Mouse (Mus musculus) limb, embryonic 15.5 days (tissue): ENCODE measurements at regions not wholly inside any gene's neighbourhood (a gene's known extent, or its start where the extent isn't known, plus 50 kb on each side); places are given as distances from the start of the nearest gene placed in this dataset.

Experiments
- ATAC-seq: fragments of 200-750 bp; cut with Nextera tagmentation; 2 replicates; pipeline ENCODE4 v1.8.0; 2017; ENCODE audit warnings: low read depth, moderate TSS enrichment; ENCODE audit not compliant: insufficient number of reproducible peaks, low FRiP score, low TSS enrichment
- H3K27ac ChIP-seq: fragments of 300-500 bp; sonication (generic); 2 replicates; pipeline ENCODE4 v1.5.1; 2015; ENCODE audit warnings: moderate library complexity, mild to moderate bottlenecking, inconsistent platforms
- H3K27me3 ChIP-seq: fragments of 300-500 bp; sonication (generic); 2 replicates; pipeline ENCODE4 v1.6.1; 2015; ENCODE audit warnings: inconsistent platforms
- H3K36me3 ChIP-seq: fragments of 300-500 bp; sonication (generic); 2 replicates; pipeline ENCODE4 v1.6.1; 2015; ENCODE audit warnings: inconsistent platforms
- H3K4me1 ChIP-seq: fragments of 300-500 bp; sonication (generic); 2 replicates; pipeline ENCODE4 v1.6.1; 2015; ENCODE audit warnings: inconsistent platforms
- H3K4me2 ChIP-seq: fragments of 300-500 bp; sonication (generic); 2 replicates; pipeline ENCODE4 v1.6.1; 2015; ENCODE audit warnings: mild to moderate bottlenecking, inconsistent platforms
- H3K4me3 ChIP-seq: fragments of 300-500 bp; sonication (generic); 2 replicates; pipeline ENCODE4 v1.5.1; 2015; ENCODE audit warnings: mild to moderate bottlenecking, inconsistent platforms
- H3K9ac ChIP-seq: fragments of 300-500 bp; sonication (generic); 2 replicates; pipeline ENCODE4 v1.6.1; 2015; ENCODE audit warnings: inconsistent platforms
- H3K9me3 ChIP-seq: fragments of 300-500 bp; sonication (generic); 2 replicates; pipeline ENCODE4 v1.6.1; 2016; ENCODE audit warnings: inconsistent platforms
- WGBS: fragments of 180-500 bp; shearing (Covaris S2); methylation state at CpG from one replicate; pipeline ENCODE4 v1.1.7; 2015; 5-methylcytosine and 5-hydroxymethylcytosine counted together

DNA sequence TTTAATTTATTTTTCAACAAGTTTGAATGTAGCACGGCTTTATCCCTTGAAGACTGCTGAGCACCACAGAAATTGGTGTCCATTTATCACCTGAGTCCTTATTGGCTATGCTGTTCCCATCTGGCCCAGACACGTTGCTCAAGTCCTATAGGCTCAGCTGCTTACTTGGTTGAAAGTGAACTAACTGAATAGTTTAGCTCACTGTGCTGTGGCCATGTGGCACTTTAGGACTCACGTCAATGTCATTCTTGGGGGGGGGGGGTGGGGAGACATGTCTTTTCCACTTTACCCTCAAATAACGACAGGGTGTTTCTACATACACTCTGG lies 263.1 kb downstream of the Trib2 start:
- Histone ChIP-seq H3K27ac (no peak overlapping the region), H3K9me3 (no peaks in the 10 kb centered on the region), H3K9ac (no peak overlapping the region), H3K36me3 (no peaks in the 10 kb centered on the region), H3K4me1 (peaks cover 7% of the 10 kb centered on the region), H3K27me3 (no peaks in the 10 kb centered on the region), H3K4me2 (no peak overlapping the region), H3K4me3 (no peak overlapping the region)
- WGBS = 58% methylated on average over 4 of the region's 4 CpGs
- no peak for ATAC-seq

DNA sequence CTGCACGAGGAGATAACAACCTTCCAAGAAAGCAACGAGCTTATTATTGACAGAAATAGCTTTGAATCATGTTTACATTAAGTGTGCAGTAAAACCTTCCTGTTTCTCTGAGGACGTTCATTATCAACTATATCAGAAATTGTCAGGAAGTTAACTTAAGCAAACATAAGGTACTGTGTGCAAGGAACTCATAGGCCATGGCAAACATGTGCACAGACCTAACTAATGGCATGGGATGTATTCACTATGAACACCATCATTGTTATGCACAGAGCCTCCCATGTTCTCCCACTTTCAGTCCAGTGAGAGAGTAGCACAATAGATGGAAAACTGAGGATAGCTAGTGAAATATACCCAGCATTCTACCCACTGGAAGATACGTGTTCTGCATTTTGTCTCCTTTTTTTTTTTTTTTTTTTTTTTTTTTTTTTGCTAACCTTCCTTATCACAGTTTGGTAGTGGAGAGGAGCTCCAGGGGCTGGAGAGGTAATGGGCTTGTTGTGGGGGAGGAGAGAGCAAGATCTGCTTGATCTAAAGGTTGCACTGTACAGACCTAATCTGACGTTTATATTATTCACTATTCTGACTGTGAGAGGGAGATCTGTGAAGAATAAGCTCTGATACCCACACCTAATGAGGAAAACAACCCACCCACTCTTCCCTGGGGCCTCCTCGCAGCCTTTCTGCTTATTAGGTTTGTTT lies 263.6 kb downstream of the Trib2 start:
- 69% methylated on average over 6 of the region's 6 CpGs for WGBS
- peaks cover 7% of the 10 kb centered on the region for H3K4me1 ChIP-seq
- no peaks in the 10 kb centered on the region for H3K9me3 ChIP-seq
- H3K27me3 ChIP-seq = no peaks in the 10 kb centered on the region
- no peak overlapping the region for H3K9ac ChIP-seq
- H3K4me3 ChIP-seq = no peak overlapping the region
- no peak overlapping the region for H3K27ac ChIP-seq
- no peaks in the 10 kb centered on the region for H3K36me3 ChIP-seq
- no peak for ATAC-seq
- no peak overlapping the region for H3K4me2 ChIP-seq

DNA sequence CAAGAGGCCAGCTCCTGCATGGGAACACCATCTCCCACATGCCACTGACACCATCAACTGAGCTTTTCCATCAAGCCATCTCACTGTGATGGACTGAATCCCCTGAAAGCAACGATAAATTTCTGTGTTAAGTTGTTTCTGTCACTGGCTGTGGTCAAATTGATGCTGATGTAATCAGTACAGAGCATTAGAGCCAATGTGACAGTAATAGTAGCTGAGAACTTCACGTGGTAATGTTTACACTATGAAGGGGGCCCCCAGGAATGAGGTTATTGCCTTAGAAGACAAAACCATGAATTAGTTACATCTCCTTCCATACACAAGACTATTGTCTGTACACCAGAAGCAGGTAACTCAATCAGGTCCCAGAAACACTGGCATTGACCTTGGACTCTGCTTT lies 264.5 kb downstream of the Trib2 start:
- WGBS = 67% methylated on average over 2 of the region's 2 CpGs
- Histone ChIP-seq H3K4me3 (no peak overlapping the region), H3K4me1 (peaks cover 7% of the 10 kb centered on the region), H3K9me3 (no peaks in the 10 kb centered on the region), H3K27ac (no peak overlapping the region), H3K27me3 (no peaks in the 10 kb centered on the region), H3K4me2 (no peak overlapping the region), H3K36me3 (no peaks in the 10 kb centered on the region), H3K9ac (no peak overlapping the region)
- ATAC-seq = no peak

DNA sequence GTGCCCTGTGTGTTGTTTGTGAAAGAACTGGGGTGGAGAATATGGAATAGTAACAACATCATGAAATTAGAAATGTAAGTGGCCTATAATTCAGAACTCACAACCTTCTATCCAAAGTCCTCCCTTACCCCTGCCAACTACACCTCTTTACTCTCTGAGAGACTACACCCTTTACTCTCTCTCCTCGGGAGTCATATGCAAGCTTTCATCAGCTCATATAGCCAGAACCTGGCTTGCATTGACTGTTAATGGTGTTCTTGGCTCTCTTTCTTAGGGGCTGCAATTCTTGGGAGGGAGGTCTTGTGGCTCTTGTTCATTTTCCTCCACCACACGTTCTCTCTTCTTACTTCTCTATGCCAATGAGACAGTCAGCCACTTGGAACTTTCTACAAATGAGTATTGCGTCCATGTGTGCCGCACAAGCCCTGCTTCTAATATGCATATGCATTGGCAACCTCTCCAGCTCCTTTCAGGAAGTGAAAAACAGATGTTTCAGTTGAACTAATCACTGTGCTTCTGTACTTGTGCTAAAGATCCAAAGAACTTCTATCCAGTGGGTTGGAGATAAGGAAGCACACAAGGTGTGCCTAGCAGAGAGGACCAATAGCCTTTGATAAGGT lies 265.3 kb downstream of the Trib2 start:
- Histone ChIP-seq H3K4me3 (no peak overlapping the region), H3K9me3 (no peaks in the 10 kb centered on the region), H3K4me1 (peaks cover 7% of the 10 kb centered on the region), H3K4me2 (no peak overlapping the region), H3K27me3 (no peaks in the 10 kb centered on the region), H3K27ac (peak overlapping the region; percentile 35; the same call in 1 of the 2 replicates), H3K9ac (no peak overlapping the region), H3K36me3 (no peaks in the 10 kb centered on the region)
- ATAC-seq = peak; percentile 85; the same call in 1 of the 2 replicates
- WGBS = 35% methylated on average over 4 of the region's 4 CpGs

DNA sequence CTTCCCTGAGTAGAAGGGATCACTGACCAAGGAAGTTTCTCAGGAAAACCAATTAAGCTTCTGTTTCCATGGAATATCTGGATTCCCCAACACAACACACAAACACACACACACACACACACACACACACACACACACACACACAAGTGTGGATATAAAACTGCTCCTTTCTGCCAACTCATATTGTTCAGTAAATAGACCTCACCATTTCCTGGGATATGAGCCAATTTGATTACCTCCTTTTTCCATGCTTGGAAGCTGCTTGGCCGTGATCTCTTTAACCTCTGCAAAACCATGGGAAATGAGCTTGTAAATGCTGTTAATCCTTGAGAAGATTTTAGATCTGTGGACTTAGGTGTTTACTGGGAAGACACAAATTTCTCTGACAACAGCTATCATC lies 272.4 kb downstream of the Trib2 start:
- Histone ChIP-seq H3K9ac (no peak overlapping the region), H3K4me2 (no peak overlapping the region), H3K9me3 (no peaks in the 10 kb centered on the region), H3K4me1 (no peaks in the 10 kb centered on the region), H3K27me3 (no peaks in the 10 kb centered on the region), H3K36me3 (no peaks in the 10 kb centered on the region), H3K4me3 (no peak overlapping the region), H3K27ac (no peak overlapping the region)
- no peak for ATAC-seq
- 28% methylated on average over 1 of the region's 1 CpGs for WGBS

DNA sequence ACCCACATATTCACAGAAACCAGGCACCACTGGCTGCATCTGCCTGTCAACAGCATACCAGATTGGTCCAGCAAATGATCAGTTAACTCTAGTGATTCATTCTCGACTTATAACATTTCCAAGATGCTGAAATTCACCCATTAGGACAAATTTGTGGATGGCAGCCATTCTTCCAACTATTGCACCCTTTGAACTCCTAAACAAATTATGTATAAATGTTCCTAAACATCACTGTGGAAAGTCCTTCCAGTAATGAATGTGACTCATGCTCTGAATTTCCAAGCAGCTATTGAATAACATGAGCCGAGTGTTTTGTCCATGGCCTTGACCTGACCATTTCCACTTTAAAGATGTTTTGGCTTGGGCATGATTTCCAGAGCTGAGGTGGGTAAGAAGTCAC lies 274.2 kb downstream of the Trib2 start:
- Histone ChIP-seq H3K4me1 (no peaks in the 10 kb centered on the region), H3K9ac (no peak overlapping the region), H3K36me3 (no peaks in the 10 kb centered on the region), H3K27me3 (no peaks in the 10 kb centered on the region), H3K4me2 (no peak overlapping the region), H3K27ac (no peak overlapping the region), H3K4me3 (no peak overlapping the region), H3K9me3 (no peaks in the 10 kb centered on the region)
- no peak for ATAC-seq
- 71% methylated on average over 2 of the region's 2 CpGs for WGBS

DNA sequence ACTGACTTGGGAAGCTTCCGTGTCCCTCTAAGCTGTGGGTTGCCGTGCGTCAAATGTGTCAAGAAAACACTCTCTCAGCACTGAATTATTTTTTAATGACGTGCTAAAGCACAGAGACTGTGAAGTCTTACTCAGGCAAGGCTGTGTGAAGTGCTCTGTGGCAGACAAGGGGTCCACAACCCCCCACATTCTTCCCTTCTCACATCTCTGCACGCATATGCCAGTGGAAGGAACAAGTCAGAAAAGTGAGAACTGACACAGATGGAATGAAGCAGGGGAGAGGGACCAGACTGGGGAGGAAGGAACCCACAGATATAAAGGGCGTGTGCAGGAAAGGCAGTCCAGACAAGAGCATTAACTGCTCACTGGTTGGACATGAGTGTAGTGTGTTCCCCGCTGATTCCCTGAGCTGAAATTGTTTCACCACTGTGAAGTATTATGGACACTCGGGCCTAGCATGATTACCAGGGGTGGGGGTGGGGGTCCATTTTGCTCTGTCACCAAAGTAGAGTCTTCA lies 279.8 kb downstream of the Trib2 start:
- H3K36me3 ChIP-seq = no peaks in the 10 kb centered on the region
- H3K9ac ChIP-seq = no peak overlapping the region
- 52% methylated on average over 8 of the region's 8 CpGs for WGBS
- H3K4me2 ChIP-seq = no peak overlapping the region
- no peaks in the 10 kb centered on the region for H3K27me3 ChIP-seq
- H3K4me1 ChIP-seq = peaks cover 5% of the 10 kb centered on the region; the same call in 1 of the 2 replicates
- no peak overlapping the region for H3K27ac ChIP-seq
- no peak overlapping the region for H3K4me3 ChIP-seq
- H3K9me3 ChIP-seq = no peaks in the 10 kb centered on the region
- ATAC-seq = no peak

DNA sequence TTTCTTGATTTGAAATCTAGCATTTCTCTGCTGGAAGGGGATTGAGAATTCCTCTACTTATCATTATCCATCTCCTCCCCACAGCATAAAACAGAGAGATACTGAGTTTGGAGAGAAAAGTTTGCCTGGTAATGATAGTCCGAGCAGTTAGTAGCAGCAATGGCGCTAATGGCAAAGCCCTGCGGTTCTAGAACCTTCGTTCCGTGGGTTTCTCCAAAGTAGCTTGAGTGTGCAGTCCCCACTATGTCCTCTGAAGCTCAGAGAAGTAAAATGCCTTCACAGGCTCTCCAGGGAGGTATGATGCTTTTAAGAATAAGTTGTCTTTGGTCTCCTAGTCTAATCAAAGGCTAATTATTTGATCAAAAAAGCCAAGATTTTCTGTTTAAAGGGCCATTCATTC lies 280.5 kb downstream of the Trib2 start:
- H3K4me2 ChIP-seq = no peak overlapping the region
- no peak for ATAC-seq
- H3K9ac ChIP-seq = no peak overlapping the region
- H3K9me3 ChIP-seq = no peaks in the 10 kb centered on the region
- H3K27ac ChIP-seq = no peak overlapping the region
- no peaks in the 10 kb centered on the region for H3K27me3 ChIP-seq
- no peak overlapping the region for H3K4me3 ChIP-seq
- 91% methylated on average over 5 of the region's 5 CpGs for WGBS
- peaks cover 5% of the 10 kb centered on the region; the same call in 1 of the 2 replicates for H3K4me1 ChIP-seq
- H3K36me3 ChIP-seq = no peaks in the 10 kb centered on the region

DNA sequence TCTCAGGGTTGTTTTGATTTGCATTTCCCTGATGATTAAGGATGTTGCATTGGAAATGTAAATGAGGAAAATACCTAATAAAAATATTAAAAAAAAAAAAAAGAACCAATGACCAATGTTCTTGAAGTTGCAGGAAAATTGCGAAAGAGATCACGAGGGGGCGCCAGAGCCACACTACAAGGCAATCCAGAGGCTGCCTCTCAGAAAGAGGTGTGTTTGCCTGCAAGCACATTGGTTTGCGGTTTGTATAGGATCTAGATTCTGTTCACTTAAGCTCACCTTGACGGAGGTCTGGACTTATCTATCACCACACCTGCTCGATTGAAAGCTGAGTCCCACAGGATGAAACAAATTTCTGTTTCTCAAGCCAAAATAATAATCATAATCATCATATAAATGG lies 280.9 kb downstream of the Trib2 start:
- H3K4me2 ChIP-seq = no peak overlapping the region
- no peaks in the 10 kb centered on the region for H3K27me3 ChIP-seq
- H3K36me3 ChIP-seq = no peaks in the 10 kb centered on the region
- ATAC-seq = no peak
- WGBS = 3% methylated on average over 6 of the region's 6 CpGs
- no peaks in the 10 kb centered on the region for H3K9me3 ChIP-seq
- no peak overlapping the region for H3K27ac ChIP-seq
- H3K4me1 ChIP-seq = peaks cover 5% of the 10 kb centered on the region; the same call in 1 of the 2 replicates
- H3K9ac ChIP-seq = no peak overlapping the region
- H3K4me3 ChIP-seq = no peak overlapping the region

DNA sequence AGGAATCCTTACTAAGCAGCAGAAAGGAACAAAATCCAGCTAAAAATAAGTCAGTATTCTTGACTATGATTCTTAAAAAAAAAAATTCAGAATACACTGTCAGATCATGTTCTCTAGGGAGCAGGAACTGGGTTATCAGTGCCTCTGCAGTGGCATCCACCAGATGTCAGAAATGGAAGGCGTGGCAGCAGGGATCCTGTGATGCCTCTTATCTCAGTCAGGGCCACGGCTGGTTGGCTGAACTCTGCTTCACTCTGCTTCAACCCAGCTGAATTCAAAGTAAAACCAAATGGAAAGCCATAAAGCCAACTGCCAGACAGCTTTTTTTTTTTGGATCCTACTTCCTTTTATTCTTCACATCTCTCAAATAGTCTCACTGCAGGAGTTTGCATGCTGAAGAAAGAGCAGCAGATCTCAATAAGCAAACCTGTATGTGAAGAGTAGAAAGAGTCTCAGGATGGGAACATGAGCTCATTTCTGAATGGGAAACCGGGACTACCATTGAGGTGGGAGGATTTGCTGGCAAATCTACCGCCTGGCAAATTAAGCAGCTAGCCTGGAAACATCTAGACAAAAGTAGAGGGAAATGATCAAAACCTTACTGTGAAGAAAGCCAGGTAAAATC lies 295.8 kb downstream of the Trib2 start:
- Histone ChIP-seq H3K4me3 (no peak overlapping the region), H3K9ac (no peak overlapping the region), H3K27ac (no peak overlapping the region), H3K36me3 (no peaks in the 10 kb centered on the region), H3K9me3 (no peaks in the 10 kb centered on the region), H3K4me2 (no peak overlapping the region), H3K4me1 (no peaks in the 10 kb centered on the region), H3K27me3 (no peaks in the 10 kb centered on the region)
- no peak for ATAC-seq
- WGBS = 31% methylated on average over 4 of the region's 4 CpGs

DNA sequence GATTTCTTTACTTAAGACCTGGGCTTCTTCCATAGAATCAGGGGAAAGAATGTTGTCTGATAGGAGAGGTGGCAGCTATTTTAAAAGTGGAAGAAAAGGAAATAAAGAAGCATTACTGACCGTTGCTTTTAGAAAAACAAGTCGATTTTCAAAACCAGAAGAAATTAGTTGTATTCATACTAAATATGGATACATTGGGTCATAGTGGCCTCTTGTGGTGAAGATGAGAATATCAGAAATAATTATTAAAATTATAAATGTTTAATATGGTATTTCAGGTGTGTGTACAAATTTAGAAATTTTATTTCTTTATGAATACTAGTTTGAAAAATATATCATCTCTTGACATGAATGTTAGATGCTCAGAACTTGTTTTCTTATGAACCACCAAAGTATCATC lies 304.7 kb downstream of the Trib2 start:
- WGBS = 38% methylated on average over 2 of the region's 2 CpGs
- Histone ChIP-seq H3K9me3 (no peaks in the 10 kb centered on the region), H3K9ac (no peak overlapping the region), H3K4me1 (no peaks in the 10 kb centered on the region), H3K27ac (no peak overlapping the region), H3K4me2 (no peak overlapping the region), H3K36me3 (no peaks in the 10 kb centered on the region), H3K4me3 (no peak overlapping the region), H3K27me3 (0 out of 2 replicates have a peak, but pooled peaks cover 3% of the 10 kb centered on the region)
- no peak for ATAC-seq

DNA sequence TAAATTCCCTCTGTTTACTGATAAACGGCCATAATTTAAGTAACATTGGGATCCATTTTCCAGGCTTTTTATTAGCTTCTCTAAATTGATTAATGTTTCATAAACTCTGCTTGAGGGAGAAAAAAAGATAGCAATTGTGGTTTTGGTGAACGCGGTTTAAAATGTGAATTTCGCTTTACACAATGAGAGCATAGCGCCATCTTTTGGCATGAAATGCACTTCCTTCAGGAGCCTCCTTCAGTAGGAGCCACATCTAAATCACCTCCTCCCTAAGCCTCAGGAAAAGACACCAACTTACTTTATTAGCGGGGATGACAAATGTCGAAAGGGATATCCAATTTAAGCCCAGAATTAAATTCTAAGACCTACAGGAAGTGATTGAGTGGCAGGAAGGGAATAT lies 309.1 kb downstream of the Trib2 start:
- Histone ChIP-seq H3K36me3 (no peaks in the 10 kb centered on the region), H3K27ac (no peak overlapping the region), H3K27me3 (0 out of 2 replicates have a peak, but pooled peaks cover 3% of the 10 kb centered on the region), H3K9me3 (no peaks in the 10 kb centered on the region), H3K9ac (no peak overlapping the region), H3K4me3 (no peak overlapping the region), H3K4me1 (no peaks in the 10 kb centered on the region), H3K4me2 (no peak overlapping the region)
- WGBS = 19% methylated on average over 7 of the region's 7 CpGs
- no peak for ATAC-seq
